Mouse (Mus musculus) yolk sac, embryonic 10.5 days (tissue): Measurements from ENCODE around the gene Bud13.
A peak's percentile ranks its signal among the peaks of the same experiment; 100 is the strongest.

ENCODE experiments used
- DNase-seq: peaks from one replicate; pipeline ENCODE4 v3.0.0-alpha.2; 2017; ENCODE audit warnings: low spot score

The Bud13 gene

GRCm38 (mm10) chr9:46282631-46283436, at the start of gene Bud13:
TSS of gene Bud13 (plus strand) at chr9:46283008.
- peak; percentile 94 for DNase-seq

GRCm38 (mm10) chr9:46235196-46235595, 47.6 kb upstream of the Bud13 start:
- DNase-seq: no peak

GRCm38 (mm10) chr9:46235596-46235648, 47.4 kb upstream of the Bud13 start, which contains the start of gene Apoc3:
TSS of gene Apoc3 (minus strand) at chr9:46235636.
- no peak for DNase-seq

- DNase-seq: peak; percentile 83
Measured at GRCm38 (mm10) chr9:46235649-46236048, 47.2 kb upstream of the Bud13 start.

GRCm38 (mm10) chr9:46238850-46239249, 44.0 kb upstream of the Bud13 start:
- DNase-seq: peak; percentile 70

- DNase-seq: peak; percentile 86
Measured at GRCm38 (mm10) chr9:46240526-46241153, 42.2 kb upstream of the Bud13 start, which contains the start of gene Apoa4. TSS of gene Apoa4 (plus strand) at chr9:46240696.

- peak; percentile 87 for DNase-seq
Measured at GRCm38 (mm10) chr9:46241818-46242217, 41.0 kb upstream of the Bud13 start.

- no peak for DNase-seq
Measured at GRCm38 (mm10) chr9:46243122-46243521, 39.7 kb upstream of the Bud13 start.

GRCm38 (mm10) chr9:46243584-46243983, 39.2 kb upstream of the Bud13 start:
- no peak for DNase-seq

- DNase-seq: peak; percentile 77
Measured at GRCm38 (mm10) chr9:46246752-46247324, 36.0 kb upstream of the Bud13 start.

GRCm38 (mm10) chr9:46256177-46256576, 26.6 kb upstream of the Bud13 start:
- no peak for DNase-seq

GRCm38 (mm10) chr9:46256658-46257385, 26.0 kb upstream of the Bud13 start:
- DNase-seq: no peak

GRCm38 (mm10) chr9:46257546-46257945, 25.3 kb upstream of the Bud13 start:
- no peak for DNase-seq

- DNase-seq: no peak
Measured at GRCm38 (mm10) chr9:46259111-46259510, 23.7 kb upstream of the Bud13 start.

- DNase-seq: peak; percentile 18
Measured at GRCm38 (mm10) chr9:46261131-46261530, 21.7 kb upstream of the Bud13 start.

- peak; percentile 71 for DNase-seq
Measured at GRCm38 (mm10) chr9:46268343-46268873, 14.4 kb upstream of the Bud13 start, which contains the start of gene Apoa5. TSS of gene Apoa5 (plus strand) at chr9:46268633.

- no peak for DNase-seq
Measured at GRCm38 (mm10) chr9:46269125-46269524, 13.7 kb upstream of the Bud13 start.

- DNase-seq: no peak
Measured at GRCm38 (mm10) chr9:46270782-46271181, 12.0 kb upstream of the Bud13 start.

- DNase-seq: no peak
Measured at GRCm38 (mm10) chr9:46272070-46272469, 10.7 kb upstream of the Bud13 start.

GRCm38 (mm10) chr9:46272677-46273454, 9.9 kb upstream of the Bud13 start, which contains the start of gene Zpr1:
TSS of gene Zpr1 (plus strand) at chr9:46273064.
- peak; percentile 90 for DNase-seq

GRCm38 (mm10) chr9:46274494-46274893, 8.3 kb upstream of the Bud13 start:
- DNase-seq: no peak

- DNase-seq: peak; percentile 73
Measured at GRCm38 (mm10) chr9:46298381-46298780, 15.6 kb downstream of the Bud13 start.
